Mouse (Mus musculus): ENCODE results near the gene Stk38. TPM values are rescaled to one million over a fixed set of nuclear protein-coding genes. Genes with fewer than 3 reads are reported as not detected.
"Not testable (repeated sequence)": the region's sequence is repeated elsewhere in the genome, so short reads cannot be mapped to it uniquely, and the experiment has no call there.

The Stk38 gene
- total RNA-seq, 1 experiment from 2014 or later = 79.5 TPM

DNA sequence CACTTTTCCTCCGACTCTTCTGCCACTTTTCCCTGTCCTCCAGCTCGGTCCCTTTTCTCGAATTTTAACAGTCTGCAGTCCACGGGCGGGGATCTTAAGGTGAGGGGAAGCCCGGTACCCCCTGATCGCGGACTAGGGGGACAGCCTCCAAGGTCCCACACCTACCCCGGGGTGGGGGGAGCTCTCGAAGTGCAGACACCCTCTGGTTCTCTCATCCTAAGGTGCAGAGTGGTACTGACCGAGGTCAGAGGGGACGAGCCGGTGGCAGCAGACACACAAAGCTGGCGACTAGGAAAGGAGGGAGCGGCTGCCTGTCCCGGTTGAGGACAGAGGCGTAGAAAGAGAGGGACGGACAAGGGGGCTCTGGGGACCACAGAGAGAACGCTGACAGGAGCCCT lies 553 bp downstream of the Stk38 start:
- no peak for DNase-seq

DNA sequence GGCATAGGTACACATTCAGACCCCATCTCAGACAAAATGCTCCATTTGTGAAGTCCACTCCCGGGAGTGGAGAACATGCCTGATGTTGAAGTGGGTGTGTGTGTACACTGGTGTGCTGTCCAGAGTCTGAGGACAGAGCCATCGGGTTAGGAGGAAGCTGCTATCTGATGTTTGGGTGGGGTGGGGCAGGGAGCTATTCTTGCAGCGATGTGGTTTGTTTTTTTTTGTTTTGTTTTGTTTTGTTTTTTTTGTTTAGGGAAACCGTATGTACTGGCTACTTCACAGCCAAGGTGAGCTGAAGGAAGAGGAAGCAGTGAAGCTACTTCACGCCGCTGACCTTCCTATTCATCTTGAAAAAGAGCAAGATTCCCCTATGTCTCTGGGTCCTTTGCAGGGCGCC lies 983 bp downstream of the Stk38 start:
- DNase-seq = no peak

DNA sequence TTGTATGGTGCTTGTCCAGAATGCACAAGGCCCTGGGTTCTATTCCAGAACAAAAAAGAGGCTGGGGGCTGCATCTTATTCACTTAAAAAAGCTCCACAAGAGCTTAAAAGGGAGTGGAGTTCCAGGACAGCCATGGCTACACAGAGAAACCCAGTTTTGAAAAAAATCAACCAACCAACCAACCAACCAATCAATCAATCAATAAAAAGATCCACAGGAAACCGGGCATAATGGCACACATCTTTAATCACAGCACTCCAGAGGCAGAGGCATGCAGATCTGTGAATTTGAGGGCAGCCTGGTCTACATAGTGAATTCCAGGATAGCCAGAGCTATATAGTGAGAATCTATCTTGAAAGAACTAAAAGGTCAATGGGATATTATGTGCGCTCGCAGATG lies 2.8 kb downstream of the Stk38 start:
- DNase-seq = no peak

DNA sequence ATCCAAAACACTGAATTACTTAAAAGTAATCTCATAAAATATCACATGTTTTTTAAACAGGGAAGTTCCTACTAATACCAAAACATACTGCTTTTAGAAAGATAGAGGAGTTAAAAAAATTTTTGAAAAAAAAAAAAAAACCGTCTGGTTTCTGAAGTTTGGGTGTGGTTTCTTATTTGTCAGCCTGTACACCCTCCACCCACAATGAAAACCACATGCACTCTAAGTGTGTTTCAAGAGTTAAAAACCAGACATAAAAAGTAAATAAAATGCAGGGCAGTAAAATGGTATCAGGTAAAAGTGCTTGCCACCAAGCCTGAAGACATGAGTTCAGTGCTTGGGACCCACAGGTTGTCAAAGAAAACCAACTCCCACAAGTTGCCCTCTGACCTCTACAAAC lies 4.1 kb downstream of the Stk38 start:
- DNase-seq = no peak

DNA sequence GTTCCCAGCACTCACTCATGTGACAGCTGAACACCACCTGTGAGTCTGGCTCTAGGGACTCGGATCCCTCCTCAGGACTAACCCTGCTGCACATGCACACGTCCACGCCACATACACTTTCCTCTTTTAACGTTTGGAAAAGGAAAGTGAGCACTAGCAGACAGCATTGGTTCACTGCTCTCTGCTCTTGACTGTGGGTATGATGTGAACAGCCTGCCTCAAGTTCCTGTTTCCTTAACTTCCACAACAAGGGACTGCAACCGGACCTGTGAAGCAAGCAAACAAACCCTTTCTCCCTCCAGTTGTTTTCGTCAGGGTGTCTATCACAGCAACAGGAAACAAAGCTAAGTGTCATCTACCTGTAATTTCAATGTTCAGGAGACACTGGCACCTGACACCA lies 7.3 kb downstream of the Stk38 start:
- DNase-seq = no peak

DNA sequence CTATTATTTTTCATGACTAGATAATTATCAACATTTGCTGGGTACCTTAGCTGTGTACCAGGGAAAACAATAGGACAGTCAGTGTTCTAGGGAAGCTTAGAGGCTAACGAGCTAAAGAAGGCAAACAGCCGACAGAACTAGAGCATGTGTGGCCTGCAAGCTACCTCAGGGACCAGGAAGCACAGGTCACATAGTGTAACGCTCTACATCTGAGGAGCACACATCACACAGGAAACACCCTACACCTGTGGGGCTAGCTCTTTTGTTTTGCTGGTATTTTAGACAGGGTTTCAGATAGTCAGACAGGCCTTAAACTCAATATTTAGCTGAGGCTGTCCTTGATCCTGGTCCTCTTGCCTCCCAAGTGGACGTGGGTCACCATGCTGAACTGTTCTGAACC lies 13.2 kb downstream of the Stk38 start:
- no peak for DNase-seq

DNA sequence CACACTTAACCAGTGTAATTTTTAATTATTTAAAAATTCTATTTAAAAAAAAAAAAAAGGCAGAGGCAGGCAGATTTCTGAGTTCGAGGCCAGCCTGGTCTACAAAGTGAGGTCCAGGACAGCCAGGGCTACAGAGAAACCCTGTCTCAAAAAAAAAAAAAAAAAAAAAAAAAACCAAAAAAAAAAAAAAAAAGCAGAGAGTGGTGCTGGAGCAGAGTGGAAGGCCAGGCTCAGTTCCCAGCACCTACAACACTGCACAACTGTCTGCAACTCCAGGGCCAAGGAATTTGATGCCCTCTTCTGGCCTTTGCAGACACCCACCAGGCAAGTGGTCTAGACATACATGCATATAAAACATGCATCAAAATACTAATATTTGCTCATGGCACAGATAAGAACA lies 14.8 kb downstream of the Stk38 start:
- not testable (repeated sequence) for DNase-seq

DNA sequence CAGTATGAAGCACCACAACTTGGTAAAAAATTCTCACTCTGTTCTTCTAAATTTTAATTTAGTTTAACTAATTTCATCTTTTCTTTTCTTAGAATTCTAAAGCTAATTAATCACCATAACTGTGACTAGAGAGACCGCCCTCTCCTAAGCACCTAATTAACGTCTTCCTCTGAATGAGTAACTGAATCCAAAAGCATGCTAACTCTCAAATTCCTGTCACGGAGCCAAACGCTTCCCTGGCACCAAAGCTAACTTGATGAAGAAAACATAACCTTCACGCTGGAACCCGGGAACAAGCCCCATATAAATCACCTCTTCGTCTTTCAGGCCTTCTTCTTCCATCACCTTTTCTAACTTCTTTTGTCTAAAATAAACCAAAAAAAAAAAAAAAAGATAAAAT lies 15.7 kb downstream of the Stk38 start:
- DNase-seq = no peak

DNA sequence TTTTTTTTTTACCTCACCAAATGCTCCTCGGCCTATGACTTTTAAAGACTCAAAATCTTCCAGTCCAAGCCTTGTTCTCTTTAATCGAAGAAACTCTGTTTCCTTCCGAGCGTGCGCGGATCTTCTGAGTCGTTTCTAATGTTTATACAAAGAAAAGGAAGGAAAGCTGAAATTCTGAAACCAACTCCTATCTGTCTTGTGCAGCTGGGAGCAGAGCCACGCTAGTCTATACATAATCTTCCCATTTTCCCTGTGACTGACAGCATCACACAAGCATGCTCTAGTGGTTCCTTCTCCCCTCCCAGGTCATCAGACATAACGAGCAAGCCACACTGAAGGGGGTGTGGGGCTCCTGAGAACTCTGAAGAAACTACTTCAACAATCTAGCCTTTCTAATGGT lies 16.5 kb downstream of the Stk38 start:
- no peak for DNase-seq

DNA sequence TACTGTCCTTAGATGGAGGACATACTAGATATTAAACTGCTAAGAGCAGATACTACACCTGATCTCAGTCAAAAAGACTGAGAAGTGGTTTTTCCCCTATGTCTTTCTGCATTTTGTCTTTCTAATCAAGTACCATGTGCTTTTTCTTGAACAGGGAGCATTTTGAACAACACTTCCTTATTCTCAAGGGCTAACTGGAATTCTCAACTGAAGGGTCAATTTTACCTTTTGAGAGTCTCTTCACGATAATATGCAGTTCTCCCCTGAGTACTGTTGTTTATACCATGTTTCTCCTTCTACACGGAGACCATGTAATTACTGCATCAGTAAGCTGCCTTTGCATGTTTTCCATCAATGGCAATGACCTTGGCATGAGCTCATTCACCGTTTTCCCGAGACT lies 17.7 kb downstream of the Stk38 start:
- no peak for DNase-seq

DNA sequence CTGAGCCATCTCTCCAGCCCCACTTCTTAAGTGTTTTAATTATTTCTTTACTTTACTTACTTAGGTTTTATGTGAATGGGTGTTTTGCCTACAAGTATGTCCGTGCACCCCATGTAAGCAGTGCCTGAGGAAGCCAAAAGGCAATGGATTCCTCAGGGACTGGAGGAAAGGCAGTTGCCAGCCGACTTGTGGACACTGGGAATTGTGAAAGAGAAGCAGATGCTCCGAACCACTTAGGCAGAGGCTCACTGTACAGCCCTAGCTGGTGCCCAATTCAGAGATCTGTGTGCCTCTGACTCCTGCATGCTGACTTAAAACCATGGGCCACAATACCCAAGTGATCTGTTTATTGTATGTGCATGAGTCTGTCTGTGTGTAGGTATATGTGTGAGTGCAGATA lies 18.8 kb downstream of the Stk38 start:
- DNase-seq = no peak

DNA sequence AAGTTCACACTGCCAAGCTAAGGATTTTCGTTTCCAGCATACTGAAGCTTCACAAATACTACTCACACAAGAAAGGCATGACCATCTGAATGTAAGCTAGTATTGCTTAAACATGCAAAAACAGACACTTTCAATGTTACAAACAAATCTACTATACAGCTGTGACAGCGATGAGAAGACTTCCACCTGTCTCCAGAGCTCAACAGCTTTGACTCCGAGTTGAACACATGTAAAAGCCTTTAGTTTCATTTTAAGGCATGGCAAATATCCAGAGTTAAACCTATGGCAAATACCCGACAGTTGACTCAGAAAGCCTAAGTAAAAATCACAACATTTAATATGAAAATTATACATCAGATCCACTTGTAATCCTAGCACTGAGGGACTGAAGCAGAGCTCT lies 19.5 kb downstream of the Stk38 start:
- DNase-seq = no peak

DNA sequence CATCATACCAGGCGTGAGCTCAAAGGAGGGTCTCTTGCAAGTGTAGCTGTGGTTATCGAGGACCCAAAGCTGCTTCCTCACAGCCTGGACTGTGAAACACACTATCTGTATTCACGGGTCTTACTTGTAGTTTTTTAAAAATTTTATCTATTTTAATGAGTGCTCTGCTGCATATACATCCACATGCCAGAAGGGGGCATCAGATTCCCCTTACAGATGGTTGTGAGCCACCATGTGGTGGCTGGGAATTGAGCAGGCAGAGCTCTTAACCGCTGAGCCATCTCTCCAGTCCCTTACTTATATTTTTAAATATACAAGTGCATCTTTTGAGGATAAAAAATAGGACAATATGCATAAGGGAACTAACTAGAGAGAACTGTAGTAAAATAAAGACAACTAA lies 20.1 kb downstream of the Stk38 start:
- peak; percentile 35 for DNase-seq

DNA sequence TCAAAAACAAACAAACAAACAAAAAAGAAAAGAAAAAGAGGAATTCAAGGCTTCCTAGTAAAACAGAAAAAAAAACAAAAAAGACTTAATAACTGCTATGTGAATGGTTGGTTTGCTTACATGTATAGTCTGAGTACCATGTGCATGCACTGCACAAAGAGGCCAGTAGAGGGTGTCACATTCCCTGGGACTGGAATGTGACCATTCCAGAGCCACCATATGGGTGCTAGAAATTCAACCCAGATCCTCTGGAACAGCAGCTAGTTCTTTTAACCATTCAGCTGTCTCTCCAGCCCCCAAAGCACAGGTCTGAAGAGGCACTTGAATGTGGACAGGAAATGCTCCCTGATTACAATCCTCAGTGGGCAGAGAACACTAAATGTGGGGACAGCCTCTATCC lies 21.0 kb downstream of the Stk38 start:
- DNase-seq = peak; percentile 17

DNA sequence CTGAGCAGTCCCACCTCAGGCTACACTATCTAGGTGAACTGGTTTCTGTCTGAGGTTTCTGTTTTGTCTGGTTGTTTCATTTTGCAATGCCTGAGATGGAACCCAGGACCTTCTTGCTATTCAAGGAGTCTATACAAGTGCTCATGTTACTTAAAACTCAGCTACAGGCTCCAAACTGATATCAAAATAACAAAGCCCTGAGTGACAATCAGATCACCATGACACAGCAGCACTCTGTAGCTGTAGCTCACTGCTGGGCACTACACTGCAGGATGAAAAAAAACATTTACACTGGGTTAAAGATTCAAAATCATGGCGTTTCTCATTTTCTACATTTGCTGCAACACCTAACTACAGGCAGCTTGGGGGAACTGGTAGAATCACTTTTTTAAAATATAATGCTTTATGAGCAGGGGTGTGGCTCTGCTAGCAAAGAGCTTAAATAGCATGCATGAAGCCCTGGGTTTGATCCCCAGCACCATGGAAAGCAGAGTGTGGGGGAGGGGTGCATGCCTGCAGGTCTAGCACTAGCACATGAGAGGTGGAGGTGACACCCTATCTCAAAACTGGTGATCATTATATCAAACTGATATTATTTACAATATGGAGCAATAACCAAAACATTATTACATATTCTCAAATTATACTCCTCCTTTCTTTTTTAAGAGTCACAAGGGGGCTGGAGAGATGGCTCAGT lies 22.9 kb downstream of the Stk38 start:
- DNase-seq = no peak

DNA sequence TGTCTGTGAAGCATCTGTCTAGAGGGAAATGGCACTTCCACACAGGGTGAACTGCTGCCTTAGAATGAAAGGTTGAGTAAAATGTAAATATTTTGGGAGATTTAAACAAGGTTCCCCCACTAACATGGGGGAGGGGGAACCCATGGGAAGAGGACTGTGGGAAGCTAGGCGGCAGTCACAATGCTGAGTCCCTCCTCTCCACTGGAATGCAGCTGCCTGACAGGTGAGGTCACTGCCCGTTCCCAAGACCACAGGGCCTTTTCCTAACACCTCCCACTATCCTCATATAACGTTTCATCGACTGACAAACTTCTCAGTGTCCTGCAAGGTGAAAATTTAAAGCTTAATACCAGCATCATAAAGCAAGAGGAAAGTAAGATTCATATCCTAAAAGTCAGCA lies 25.2 kb downstream of the Stk38 start:
- DNase-seq = no peak

DNA sequence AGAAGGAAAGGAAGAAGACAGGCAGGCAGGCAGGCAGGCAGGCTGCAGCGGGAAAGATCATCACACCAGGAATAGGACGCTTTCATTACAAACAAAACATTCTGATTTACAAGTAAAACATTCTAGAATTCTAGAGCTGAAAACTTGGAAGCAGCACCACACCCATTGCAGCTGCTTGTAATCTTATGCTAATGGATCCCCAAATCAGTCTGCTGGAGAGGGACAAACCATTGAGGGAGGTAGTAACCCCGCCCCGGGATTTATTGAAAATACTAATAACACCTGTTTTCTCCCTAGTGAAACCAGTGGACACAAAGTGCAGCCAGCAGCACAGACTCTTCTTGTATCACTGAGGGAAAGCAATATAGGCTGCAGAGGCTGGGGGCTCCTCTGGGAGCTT lies 26.7 kb downstream of the Stk38 start:
- no peak for DNase-seq

DNA sequence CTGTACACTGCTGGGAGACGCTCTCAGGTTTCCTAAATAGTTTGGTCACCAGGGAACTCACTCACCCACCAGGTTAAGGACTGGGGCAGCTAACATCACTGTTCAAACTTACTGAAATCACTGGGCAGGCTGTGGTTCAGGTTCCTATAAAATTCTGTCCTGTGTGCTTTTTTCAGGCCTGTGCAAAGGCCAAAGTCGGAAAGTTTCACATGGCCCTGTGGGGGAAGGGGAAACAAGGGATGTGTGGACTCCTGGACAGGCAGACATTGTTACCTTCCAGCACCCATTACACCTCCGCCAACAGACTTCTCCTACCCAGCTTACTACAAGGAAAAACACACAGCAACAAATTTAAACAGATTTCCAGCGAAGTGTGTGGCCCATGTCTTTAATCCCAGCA lies 28.7 kb downstream of the Stk38 start:
- DNase-seq = no peak

DNA sequence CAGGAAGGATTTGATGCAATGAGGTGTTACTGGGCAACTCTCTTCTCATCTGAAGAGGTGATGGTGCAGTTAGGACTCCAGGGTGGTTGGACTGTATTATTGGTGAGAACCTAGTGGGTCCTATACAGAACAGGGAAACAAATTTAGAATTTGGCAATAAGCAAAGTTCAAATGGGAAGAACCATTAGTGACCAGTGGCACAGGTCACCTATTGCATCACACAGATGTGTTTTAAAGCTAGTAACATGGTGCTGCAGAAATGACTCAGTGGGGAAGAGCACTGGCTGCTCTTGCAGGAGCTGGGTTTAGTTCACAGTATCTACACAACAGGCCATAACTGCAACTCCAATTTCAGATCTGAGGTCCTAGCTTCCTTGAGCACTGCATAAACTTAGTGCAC lies 37.7 kb downstream of the Stk38 start:
- DNase-seq = no peak

DNA sequence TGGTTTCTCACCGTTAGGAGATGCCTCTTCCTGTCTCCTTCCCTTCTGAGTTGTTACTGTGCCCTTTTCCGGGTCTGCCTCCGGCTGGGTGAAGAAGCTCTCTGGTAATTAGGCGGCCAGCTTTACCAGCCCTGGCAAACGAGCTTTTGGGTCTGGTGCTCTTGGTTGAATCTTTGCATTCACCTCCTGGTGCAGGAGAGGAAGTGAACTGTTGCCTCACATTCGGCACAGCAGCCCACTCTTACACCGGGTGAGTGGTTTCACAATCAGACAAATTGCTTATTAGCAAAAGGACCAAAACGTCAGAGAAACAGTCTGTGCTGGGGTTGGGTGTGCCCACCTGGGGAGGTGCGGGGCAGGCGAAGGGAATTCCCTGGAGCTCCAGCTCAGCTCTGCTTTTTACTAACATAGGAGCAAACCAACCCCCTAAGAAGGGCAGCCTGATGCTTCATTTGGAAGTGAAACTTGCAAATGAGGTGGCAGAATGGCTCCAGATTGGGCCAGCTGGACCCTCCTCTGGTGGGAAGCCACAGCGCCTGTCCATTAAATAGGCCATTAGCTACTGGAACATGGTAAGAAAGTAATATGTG lies 40.7 kb downstream of the Stk38 start:
- DNase-seq = no peak

DNA sequence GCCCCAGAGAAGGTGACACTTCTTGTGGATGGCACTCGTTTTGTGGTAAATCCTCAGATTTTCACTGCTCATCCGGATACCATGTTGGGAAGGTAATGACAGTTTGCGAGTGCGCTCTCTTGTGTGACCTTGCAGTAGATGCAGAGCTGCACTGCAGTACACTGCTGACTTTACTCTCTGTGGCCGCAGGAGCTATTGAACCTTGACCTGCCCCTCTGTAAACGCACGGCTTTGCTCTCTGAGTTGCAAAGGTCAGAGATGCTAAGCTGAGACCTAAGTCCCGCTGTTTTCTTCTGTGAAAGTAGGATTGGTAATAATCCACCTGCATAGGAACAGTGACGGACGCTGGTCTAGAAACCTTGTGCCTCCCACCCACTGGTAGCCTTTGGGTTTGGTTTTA lies 46.2 kb downstream of the Stk38 start:
- DNase-seq = no peak

DNA sequence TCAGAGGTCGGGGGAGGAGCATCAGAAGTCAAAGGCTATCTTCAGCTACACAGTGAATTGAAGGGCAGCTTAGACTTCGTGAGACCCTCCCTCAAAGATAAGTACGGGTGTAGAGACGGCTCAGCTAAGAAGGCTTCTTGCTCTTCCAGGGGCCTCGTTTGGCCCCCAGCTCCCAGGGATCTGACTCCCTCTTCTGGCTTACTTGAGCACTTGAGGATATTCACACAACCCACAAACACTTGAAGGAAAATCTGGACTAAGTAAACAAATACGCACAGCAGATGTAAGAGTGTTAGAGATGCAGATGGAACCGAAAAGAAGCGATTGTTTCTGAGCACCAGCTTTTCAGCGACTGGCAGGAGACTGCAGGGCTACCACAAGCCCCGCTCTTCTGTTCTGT lies 47.2 kb downstream of the Stk38 start:
- no peak for DNase-seq

DNA sequence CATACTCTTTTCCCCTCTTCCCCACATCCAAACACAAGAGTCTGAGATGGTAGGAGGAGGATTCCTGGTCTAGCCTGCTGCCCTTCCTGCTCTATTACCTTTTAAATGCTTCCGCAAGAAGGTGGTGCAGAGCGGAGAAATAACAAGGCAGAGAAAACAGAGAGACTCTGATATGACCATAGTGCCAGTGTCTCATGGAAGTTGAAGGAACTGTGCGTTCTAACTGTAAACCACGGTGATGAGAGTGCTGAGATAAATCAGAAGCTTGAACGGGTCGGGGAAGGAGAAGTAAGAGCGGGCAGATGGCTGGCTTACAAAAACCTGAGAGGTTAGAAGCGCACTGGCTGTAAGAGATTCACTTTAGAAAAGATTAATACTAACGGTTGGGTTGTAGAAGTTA lies 53.4 kb downstream of the Stk38 start:
- no peak for DNase-seq

DNA sequence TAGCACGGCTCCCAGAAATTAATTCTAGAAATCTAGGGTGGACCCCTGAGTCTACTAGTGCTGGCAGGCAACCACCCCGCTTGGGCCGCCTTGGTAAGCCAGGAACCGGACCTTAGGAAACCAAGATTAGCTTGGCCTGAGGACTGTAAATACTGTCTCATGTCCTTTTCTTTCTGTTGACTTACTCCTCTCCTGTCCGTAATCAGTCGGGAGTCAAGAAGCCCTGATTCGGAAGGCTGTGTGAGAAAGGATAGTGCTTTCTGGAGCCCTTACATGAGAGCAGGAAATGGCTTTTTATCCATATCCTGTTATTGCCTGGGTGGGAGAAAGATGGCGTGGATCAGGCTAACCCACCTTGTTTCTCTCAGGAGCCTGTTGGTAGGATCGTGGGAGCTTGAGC lies 54.5 kb downstream of the Stk38 start:
- DNase-seq = no peak

All from adrenal gland, postnatal 25 days (tissue).